Mouse (Mus musculus): ENCODE data around the gene Mprip. TPM values are rescaled to one million over a fixed set of nuclear protein-coding genes. Genes with fewer than 3 reads are reported as not detected.
A peak's percentile ranks its signal among the peaks of the same experiment; 100 is the strongest.

Mprip gene
- polyA plus RNA-seq, 1 experiment from 2014 or later: 75.3 TPM

DNA sequence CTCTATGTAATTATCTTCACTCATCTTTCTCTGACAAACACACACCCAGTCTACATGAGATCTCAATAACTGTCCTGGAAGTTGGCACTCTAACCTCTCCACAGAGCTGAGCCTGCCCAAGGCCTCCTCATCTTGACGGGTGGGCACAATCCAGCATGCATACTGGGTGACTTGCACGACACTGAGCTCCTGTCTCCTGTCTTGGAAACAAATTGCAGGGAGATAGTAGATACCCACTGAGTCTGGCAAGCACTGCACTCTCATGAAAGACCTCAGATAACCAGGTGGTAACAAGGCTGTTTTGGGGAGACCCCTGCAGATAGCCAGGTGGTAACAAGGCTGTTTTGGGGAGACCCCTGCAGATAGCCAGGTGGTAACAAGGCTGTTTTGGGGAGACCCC lies 111.2 kb downstream of the Mprip start:
- Histone ChIP-seq H3K27me3 (replicated peaks) (no peaks in the 10 kb centered on the region), H3K36me3 (peaks cover 81% of the 10 kb centered on the region), H3K9me3 (no peaks in the 10 kb centered on the region), H3K4me1 (no peaks in the 10 kb centered on the region), H3K4me3 (replicated peaks) (no peak overlapping the region), H3K27ac (no peak overlapping the region), H3K4me2 (no peak overlapping the region), H3K9ac (no peak overlapping the region)
- no peak for ATAC-seq (ENCODE audit: insufficient read depth, low FRiP score, low read depth)
- WGBS: 86% methylated on average over 2 of the region's 2 CpGs

- Histone ChIP-seq H3K4me1 (no peaks in the 10 kb centered on the region), H3K27ac (no peak overlapping the region), H3K4me2 (no peak overlapping the region), H3K9ac (no peak overlapping the region), H3K27me3 (replicated peaks) (no peaks in the 10 kb centered on the region), H3K9me3 (no peaks in the 10 kb centered on the region), H3K4me3 (replicated peaks) (no peak overlapping the region), H3K36me3 (peaks cover 81% of the 10 kb centered on the region)
- WGBS: 91% methylated on average over 4 of the region's 4 CpGs
- ATAC-seq (ENCODE audit: insufficient read depth, low FRiP score, low read depth): no peak
Observed at GRCm38 (mm10) chr11:59772902-59773301, 111.8 kb downstream of the Mprip start.

DNA sequence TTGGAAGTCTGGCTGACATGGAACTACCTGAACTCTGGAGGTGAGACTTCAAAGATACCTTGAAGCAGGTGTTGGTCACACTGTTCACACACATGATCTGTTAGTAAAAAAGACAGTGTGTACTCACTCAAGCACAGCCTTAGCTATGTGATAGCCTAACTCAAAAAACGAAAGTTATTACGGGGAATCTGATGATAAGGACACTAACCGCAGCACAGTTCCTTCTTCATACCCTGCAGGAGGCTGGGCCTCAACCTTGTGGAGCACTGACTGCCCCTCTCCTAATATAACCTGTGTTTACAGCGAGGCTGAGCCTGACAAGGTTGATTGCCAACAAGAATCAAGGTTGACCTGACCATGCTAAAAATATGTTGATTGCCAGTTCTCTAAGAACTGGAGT lies 113.4 kb downstream of the Mprip start:
- H3K4me3 ChIP-seq (replicated peaks): no peak overlapping the region
- H3K9me3 ChIP-seq: no peaks in the 10 kb centered on the region
- no peak overlapping the region for H3K27ac ChIP-seq
- H3K4me2 ChIP-seq: no peak overlapping the region
- H3K4me1 ChIP-seq: no peaks in the 10 kb centered on the region
- H3K27me3 ChIP-seq (replicated peaks): no peaks in the 10 kb centered on the region
- no peak overlapping the region for H3K9ac ChIP-seq
- peaks cover 68% of the 10 kb centered on the region for H3K36me3 ChIP-seq
- no peak for ATAC-seq (ENCODE audit: insufficient read depth, low FRiP score, low read depth)
- WGBS: 85% methylated on average over 4 of the region's 4 CpGs

DNA sequence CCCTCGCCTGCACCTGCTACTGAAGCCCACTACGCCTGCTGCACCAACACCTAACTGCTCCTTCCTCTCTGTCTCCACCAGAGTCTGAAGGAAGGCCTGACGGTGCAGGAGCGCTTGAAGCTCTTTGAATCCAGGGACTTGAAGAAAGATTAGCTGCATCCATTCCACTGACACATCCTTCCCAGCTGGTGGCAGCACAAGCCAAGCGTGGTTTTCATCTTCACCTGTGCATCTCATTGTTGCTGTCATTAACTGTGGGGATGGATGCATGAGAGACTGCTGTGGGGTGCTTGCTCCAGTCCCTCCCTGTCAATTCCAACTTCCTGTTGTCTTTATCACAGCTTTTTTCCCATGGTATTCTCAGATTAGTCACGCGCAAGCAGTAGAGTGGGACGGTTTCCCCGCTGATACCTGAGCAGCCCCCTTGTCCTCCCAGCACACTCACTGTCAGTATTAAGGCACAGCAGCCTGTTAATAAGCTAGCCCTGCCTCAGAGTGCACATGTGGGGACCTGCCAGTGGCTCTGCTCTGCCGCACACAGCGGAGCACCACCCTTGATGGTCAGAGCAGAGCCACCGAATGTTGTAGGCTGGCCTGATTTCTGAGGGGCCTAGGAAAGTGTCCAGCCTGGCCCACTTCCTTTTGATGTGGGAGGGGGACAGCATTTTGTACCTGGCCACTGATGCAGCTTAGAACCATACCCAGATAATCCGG lies 114.5 kb downstream of the Mprip start:
- no peak overlapping the region for H3K4me3 ChIP-seq (replicated peaks)
- 84% methylated on average over 13 of the region's 13 CpGs for WGBS
- H3K36me3 ChIP-seq: peaks cover 60% of the 10 kb centered on the region
- 0 out of 2 replicates have a peak, but pooled peaks cover 2% of the 10 kb centered on the region for H3K4me1 ChIP-seq
- no peak overlapping the region for H3K27ac ChIP-seq
- ATAC-seq (ENCODE audit: insufficient read depth, low FRiP score, low read depth): no peak
- H3K4me2 ChIP-seq: no peak overlapping the region
- no peaks in the 10 kb centered on the region for H3K9me3 ChIP-seq
- H3K27me3 ChIP-seq (replicated peaks): no peaks in the 10 kb centered on the region
- no peak overlapping the region for H3K9ac ChIP-seq

DNA sequence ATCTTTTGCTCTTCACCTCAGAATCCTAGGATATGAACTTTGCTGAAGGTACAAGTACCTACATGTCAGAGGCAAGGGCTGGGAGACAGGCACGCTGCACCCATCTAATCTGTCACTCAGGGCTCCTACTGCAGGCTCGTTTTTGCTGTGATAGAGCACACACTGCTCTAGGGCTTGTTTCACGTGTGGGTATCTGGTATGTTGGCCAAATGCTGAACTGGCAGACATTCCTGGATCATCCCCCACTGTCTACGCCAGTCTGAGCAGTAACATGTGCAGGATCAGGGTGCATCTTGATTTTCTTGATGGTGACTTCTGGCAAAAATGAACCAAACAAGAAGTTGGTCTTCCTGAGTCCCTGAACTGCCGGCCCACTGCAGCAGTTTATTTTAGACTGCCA lies 116.2 kb downstream of the Mprip start:
- Histone ChIP-seq H3K27me3 (replicated peaks) (no peaks in the 10 kb centered on the region), H3K36me3 (peaks cover 43% of the 10 kb centered on the region), H3K4me2 (no peak overlapping the region), H3K9ac (no peak overlapping the region), H3K27ac (no peak overlapping the region), H3K4me3 (replicated peaks) (no peak overlapping the region), H3K9me3 (no peaks in the 10 kb centered on the region), H3K4me1 (0 out of 2 replicates have a peak, but pooled peaks cover 2% of the 10 kb centered on the region)
- 87% methylated on average over 5 of the region's 5 CpGs for WGBS
- ATAC-seq (ENCODE audit: insufficient read depth, low FRiP score, low read depth): no peak

DNA sequence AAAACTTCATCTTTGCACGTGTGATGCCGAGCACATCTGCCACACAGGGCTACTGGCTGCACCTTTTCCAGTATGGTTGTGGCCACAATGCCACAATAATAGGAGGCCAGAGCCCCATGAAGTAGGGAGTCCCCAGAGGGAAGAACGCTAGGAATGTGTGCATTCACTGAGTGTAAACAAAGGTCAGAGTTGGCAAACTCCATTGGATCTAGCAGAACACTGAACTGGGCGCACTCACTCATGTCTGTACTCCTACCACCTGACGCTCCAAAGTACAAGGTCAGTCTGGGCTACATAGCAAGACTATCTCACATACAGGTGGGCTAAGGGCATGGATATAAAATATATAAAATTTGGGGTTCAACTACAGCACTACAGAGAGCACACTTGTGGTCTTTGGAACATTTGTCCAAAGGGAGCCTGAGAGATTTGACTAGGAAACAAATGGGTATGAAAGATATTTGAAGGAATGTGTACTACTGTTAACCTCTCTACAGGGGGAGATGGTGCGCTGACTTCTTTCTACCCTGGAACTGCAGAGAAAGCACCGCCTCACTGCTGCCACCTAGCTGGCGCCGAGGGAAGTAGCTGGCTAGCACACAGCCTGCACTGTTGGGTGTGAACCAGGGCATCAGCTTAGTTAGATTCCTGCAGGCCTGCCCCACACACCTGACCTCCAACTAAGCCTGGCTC lies 117.2 kb downstream of the Mprip start:
- 49% methylated on average over 9 of the region's 9 CpGs for WGBS
- Histone ChIP-seq H3K4me2 (no peak overlapping the region), H3K9me3 (no peaks in the 10 kb centered on the region), H3K4me1 (0 out of 2 replicates have a peak, but pooled peaks cover 2% of the 10 kb centered on the region), H3K36me3 (peaks cover 41% of the 10 kb centered on the region), H3K9ac (no peak overlapping the region), H3K27me3 (replicated peaks) (no peaks in the 10 kb centered on the region), H3K27ac (no peak overlapping the region), H3K4me3 (replicated peaks) (no peak overlapping the region)
- peak; percentile 79 for ATAC-seq (ENCODE audit: insufficient read depth, low FRiP score, low read depth)

- H3K27ac ChIP-seq: no peak overlapping the region
- ATAC-seq (ENCODE audit: insufficient read depth, low FRiP score, low read depth): peak; percentile 14; the same call in 1 of the 2 replicates
- H3K4me3 ChIP-seq (replicated peaks): no peak overlapping the region
- no peak overlapping the region for H3K4me2 ChIP-seq
- no peak overlapping the region for H3K9ac ChIP-seq
- 84% methylated on average over 1 of the region's 1 CpGs for WGBS
- H3K9me3 ChIP-seq: no peaks in the 10 kb centered on the region
- no peaks in the 10 kb centered on the region for H3K27me3 ChIP-seq (replicated peaks)
- H3K4me1 ChIP-seq: 0 out of 2 replicates have a peak, but pooled peaks cover 2% of the 10 kb centered on the region
- peaks cover 36% of the 10 kb centered on the region for H3K36me3 ChIP-seq
Observed at GRCm38 (mm10) chr11:59778874-59779223, 117.7 kb downstream of the Mprip start.

DNA sequence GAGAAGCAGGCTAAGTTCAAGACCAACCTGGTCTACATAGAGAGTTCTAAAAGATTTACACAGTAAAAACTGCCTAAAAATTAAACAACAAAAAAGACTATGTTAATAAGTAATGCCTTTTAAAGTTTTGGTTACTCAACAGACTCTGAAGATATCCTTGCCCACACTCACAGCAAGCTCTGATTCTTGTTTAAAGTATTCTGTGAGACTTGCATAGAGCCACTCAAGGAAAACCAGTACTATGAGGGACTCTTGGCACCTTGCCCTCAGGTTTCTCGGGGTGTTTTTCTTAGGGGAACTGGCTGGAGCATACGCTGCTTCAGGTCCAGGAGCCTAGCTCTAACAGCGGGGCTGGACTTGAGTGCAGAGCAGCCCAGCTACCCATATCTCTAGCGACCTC lies 118.3 kb downstream of the Mprip start:
- WGBS: 76% methylated on average over 4 of the region's 4 CpGs
- no peaks in the 10 kb centered on the region for H3K9me3 ChIP-seq
- no peak overlapping the region for H3K9ac ChIP-seq
- peaks cover 30% of the 10 kb centered on the region for H3K36me3 ChIP-seq
- H3K4me3 ChIP-seq (replicated peaks): no peak overlapping the region
- no peak for ATAC-seq (ENCODE audit: insufficient read depth, low FRiP score, low read depth)
- 0 out of 2 replicates have a peak, but pooled peaks cover 2% of the 10 kb centered on the region for H3K4me1 ChIP-seq
- H3K27me3 ChIP-seq (replicated peaks): no peaks in the 10 kb centered on the region
- H3K27ac ChIP-seq: no peak overlapping the region
- H3K4me2 ChIP-seq: no peak overlapping the region

DNA sequence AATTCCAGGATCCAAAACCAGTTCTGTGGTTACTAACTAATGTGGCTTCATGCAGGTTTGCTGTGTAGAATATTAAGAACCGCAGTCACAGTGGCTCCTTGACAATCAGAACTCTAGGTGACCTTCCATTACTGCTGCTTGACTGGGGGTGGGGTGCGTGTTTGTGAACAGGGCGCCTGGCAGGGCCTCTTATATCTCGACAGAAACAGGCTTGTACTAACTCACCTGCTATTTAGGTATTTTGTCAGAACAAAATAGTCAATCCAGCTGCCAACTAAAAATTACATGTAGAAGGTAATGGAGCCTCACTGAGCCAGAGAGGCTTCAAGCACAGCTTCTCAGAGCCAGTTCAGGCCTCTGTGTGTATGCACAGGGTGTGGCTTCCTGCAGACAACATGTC lies 119.1 kb downstream of the Mprip start:
- no peak overlapping the region for H3K9ac ChIP-seq
- no peaks in the 10 kb centered on the region for H3K9me3 ChIP-seq
- H3K4me2 ChIP-seq: no peak overlapping the region
- peaks cover 29% of the 10 kb centered on the region for H3K36me3 ChIP-seq
- 62% methylated on average over 4 of the region's 4 CpGs for WGBS
- H3K4me1 ChIP-seq: 0 out of 2 replicates have a peak, but pooled peaks cover 2% of the 10 kb centered on the region
- H3K27me3 ChIP-seq (replicated peaks): no peaks in the 10 kb centered on the region
- ATAC-seq (ENCODE audit: insufficient read depth, low FRiP score, low read depth): no peak
- no peak overlapping the region for H3K4me3 ChIP-seq (replicated peaks)
- H3K27ac ChIP-seq: no peak overlapping the region

DNA sequence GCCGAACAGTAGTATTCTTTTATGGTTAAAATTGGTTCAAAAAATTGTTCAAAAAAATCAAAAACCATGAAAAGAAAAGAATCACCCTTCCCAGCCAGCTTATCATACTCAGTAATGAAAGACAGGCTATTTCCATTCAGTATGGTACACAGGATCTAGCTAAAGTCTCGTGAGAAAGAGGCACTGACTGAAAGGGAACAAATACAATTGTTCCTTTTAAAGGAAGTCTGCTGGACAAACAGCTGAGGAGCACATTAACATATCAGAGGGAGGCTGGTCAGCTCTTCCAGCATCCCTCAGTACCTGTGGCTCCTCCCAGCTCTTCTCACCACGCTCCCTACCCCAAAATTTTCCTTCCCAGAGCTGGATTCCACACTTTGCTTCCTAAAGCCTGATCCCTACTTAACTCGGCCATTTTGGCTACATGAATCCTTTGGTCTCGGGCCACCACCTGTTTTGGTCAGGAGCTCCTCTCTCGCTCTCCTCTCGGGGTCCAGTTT lies 121.0 kb downstream of the Mprip start:
- ATAC-seq (ENCODE audit: insufficient read depth, low FRiP score, low read depth): no peak
- Histone ChIP-seq H3K9ac (no peak overlapping the region), H3K4me3 (replicated peaks) (no peak overlapping the region), H3K36me3 (peaks cover 10% of the 10 kb centered on the region), H3K9me3 (no peaks in the 10 kb centered on the region), H3K4me1 (peaks cover 5% of the 10 kb centered on the region), H3K27ac (no peak overlapping the region), H3K4me2 (no peak overlapping the region), H3K27me3 (replicated peaks) (no peaks in the 10 kb centered on the region)
- 76% methylated on average over 7 of the region's 7 CpGs for WGBS

DNA sequence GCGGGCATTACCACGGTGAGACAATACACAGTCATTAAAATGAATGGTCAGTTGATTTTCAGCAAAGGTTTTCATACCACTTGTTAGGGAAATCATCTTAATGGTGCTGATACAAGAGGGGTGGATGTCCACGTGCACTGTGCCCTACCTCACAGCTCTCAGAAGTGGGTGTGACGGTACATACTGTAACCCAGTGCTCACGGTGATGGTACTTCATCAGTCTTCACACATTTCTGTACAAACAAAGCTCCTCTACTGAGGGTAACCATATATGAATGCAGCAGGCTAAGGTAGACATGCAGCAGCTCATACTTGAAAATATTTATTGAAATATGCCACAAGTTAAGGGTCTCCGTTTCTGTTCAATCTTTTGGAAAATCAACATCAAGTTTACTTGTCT lies 122.5 kb downstream of the Mprip start:
- no peak overlapping the region for H3K4me2 ChIP-seq
- H3K27me3 ChIP-seq (replicated peaks): no peaks in the 10 kb centered on the region
- peaks cover 11% of the 10 kb centered on the region for H3K4me1 ChIP-seq
- no peak overlapping the region for H3K27ac ChIP-seq
- H3K4me3 ChIP-seq (replicated peaks): no peak overlapping the region
- H3K9ac ChIP-seq: no peak overlapping the region
- H3K36me3 ChIP-seq: no peaks in the 10 kb centered on the region
- ATAC-seq (ENCODE audit: insufficient read depth, low FRiP score, low read depth): no peak
- no peaks in the 10 kb centered on the region for H3K9me3 ChIP-seq
- WGBS: 70% methylated on average over 6 of the region's 6 CpGs

DNA sequence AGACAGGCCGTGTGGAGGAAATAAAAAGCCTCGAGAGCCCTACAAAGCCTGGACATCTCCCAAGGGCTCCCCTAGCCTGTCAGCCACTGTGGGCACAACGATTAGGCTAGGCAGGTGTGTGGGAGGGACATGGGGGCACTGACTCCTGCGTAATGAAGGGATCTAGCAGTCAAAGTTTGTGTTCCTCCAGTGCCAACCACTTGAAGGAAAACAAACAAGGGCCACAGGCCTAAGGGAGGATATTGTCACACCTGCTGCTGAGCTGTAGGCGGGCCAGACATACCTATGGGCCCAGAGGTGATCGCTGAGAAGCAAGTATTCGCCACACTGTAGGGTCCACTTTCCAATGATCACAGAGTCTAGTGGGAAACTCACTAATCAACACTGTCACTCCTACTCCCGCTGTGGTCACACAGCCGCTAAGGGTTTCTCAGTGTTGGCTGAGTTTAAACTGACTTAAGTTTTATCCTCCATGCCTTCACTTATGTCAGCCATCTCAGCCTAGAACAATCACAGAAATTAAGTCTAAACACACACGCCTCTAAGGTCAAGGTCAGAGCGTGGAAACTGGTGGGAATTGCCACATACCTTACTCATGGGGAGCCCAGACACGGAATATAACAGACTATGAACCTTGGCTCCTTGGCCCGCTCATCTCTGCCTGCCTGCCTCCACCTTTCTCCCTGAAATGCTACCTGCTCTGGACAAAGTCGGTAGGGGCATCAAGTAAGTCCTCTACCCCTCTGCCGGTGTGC lies 125.5 kb downstream of the Mprip start:
- Histone ChIP-seq H3K27me3 (replicated peaks) (no peaks in the 10 kb centered on the region), H3K36me3 (no peaks in the 10 kb centered on the region), H3K4me3 (replicated peaks) (peak overlapping the region; percentile 47), H3K4me1 (peaks cover 8% of the 10 kb centered on the region), H3K27ac (0 out of 2 replicates have a peak overlapping the region, but pooled peaks have one; percentile 16), H3K9me3 (no peaks in the 10 kb centered on the region), H3K4me2 (peak overlapping the region; percentile 95), H3K9ac (no peak overlapping the region)
- ATAC-seq (ENCODE audit: insufficient read depth, low FRiP score, low read depth): no peak
- 46% methylated on average over 15 of the region's 15 CpGs for WGBS
